Mouse (Mus musculus) embryonic facial prominence, embryonic 12.5 days (tissue): ENCODE results near the gene Dab1. TPM values are rescaled to one million over a fixed set of nuclear protein-coding genes. Genes with fewer than 3 reads are reported as not detected.

Source experiments
- ATAC-seq: fragments of 200-750 bp; cut with Nextera tagmentation; 2 replicates; pipeline ENCODE4 v1.8.0; 2017; ENCODE audit not compliant: insufficient number of reproducible peaks, insufficient read depth, low FRiP score, low TSS enrichment
- H3K27ac ChIP-seq: fragments of 300-500 bp; sonication (generic); 2 replicates; pipeline ENCODE4 v1.5.1; 2016; ENCODE audit warnings: mild to moderate bottlenecking
- H3K27me3 ChIP-seq: fragments of 300-500 bp; sonication (generic); 2 replicates; pipeline ENCODE4 v1.6.1; 2016; ENCODE audit warnings: mild to moderate bottlenecking, moderate library complexity
- H3K36me3 ChIP-seq: fragments of 300-500 bp; sonication (generic); 2 replicates; pipeline ENCODE4 v1.6.1; 2016; ENCODE audit warnings: mild to moderate bottlenecking
- H3K4me1 ChIP-seq: fragments of 300-500 bp; sonication (generic); 2 replicates; pipeline ENCODE4 v1.6.1; 2016
- H3K4me2 ChIP-seq: fragments of 300-500 bp; sonication (generic); replicated peaks from 2 replicates; pipeline ENCODE4 v1.6.1; 2016; ENCODE audit warnings: mild to moderate bottlenecking, moderate library complexity
- H3K4me3 ChIP-seq: fragments of 300-500 bp; sonication (generic); 2 replicates; pipeline ENCODE4 v1.5.1; 2016; ENCODE audit warnings: mild to moderate bottlenecking
- H3K9ac ChIP-seq: fragments of 300-500 bp; sonication (generic); 2 replicates; pipeline ENCODE4 v1.6.1; 2016; ENCODE audit warnings: mild to moderate bottlenecking, moderate library complexity
- H3K9me3 ChIP-seq: fragments of 300-500 bp; sonication (generic); 2 replicates; pipeline ENCODE4 v1.6.1; 2016; ENCODE audit warnings: mild to moderate bottlenecking, moderate library complexity
- WGBS: fragments of 180-500 bp; shearing (Covaris S2); methylation state at CpG from one replicate; pipeline ENCODE4 v1.1.7; 2016; 5-methylcytosine and 5-hydroxymethylcytosine counted together
- polyA plus RNA-seq: library from polyadenylated mRNA; unstranded; fragments of >200 nt; fragmentation: Nextera tagmentation; extraction: Ambion mirVana; gene quantifications from 2 replicates; pipeline ENCODE4 v1.2.1, GENCODE M21; 2016

The Dab1 gene
- polyA plus RNA-seq, 1 experiment from 2014 or later: 23.7 TPM

GRCm38 (mm10) chr4:104121959-104122358 is 502.8 kb downstream of the Dab1 start:
- Histone ChIP-seq H3K9ac (no peak overlapping the region), H3K27ac (no peak overlapping the region), H3K4me1 (no peaks in the 10 kb centered on the region), H3K9me3 (no peaks in the 10 kb centered on the region), H3K27me3 (no peaks in the 10 kb centered on the region), H3K4me3 (no peak overlapping the region), H3K4me2 (no peak overlapping the region), H3K36me3 (no peaks in the 10 kb centered on the region)
- ATAC-seq: no peak
- WGBS: 88% methylated on average over 5 of the region's 5 CpGs

GRCm38 (mm10) chr4:104122364-104122763 is 503.2 kb downstream of the Dab1 start:
- Histone ChIP-seq H3K9me3 (no peaks in the 10 kb centered on the region), H3K4me2 (no peak overlapping the region), H3K4me3 (no peak overlapping the region), H3K4me1 (no peaks in the 10 kb centered on the region), H3K27me3 (no peaks in the 10 kb centered on the region), H3K9ac (no peak overlapping the region), H3K27ac (no peak overlapping the region), H3K36me3 (no peaks in the 10 kb centered on the region)
- 74% methylated on average over 1 of the region's 1 CpGs for WGBS
- ATAC-seq: no peak

GRCm38 (mm10) chr4:104153637-104154036 is 534.5 kb downstream of the Dab1 start:
- H3K36me3 ChIP-seq: no peaks in the 10 kb centered on the region
- H3K27me3 ChIP-seq: no peaks in the 10 kb centered on the region
- no peak overlapping the region for H3K27ac ChIP-seq
- H3K9ac ChIP-seq: no peak overlapping the region
- no peak overlapping the region for H3K4me2 ChIP-seq
- H3K4me1 ChIP-seq: no peaks in the 10 kb centered on the region
- no peak for ATAC-seq
- H3K9me3 ChIP-seq: no peaks in the 10 kb centered on the region
- no peak overlapping the region for H3K4me3 ChIP-seq

GRCm38 (mm10) chr4:104178067-104178466 is 558.9 kb downstream of the Dab1 start:
- H3K9ac ChIP-seq: no peak overlapping the region
- H3K4me2 ChIP-seq: no peak overlapping the region
- ATAC-seq: no peak
- H3K27me3 ChIP-seq: no peaks in the 10 kb centered on the region
- H3K27ac ChIP-seq: no peak overlapping the region
- H3K4me3 ChIP-seq: no peak overlapping the region
- H3K9me3 ChIP-seq: no peaks in the 10 kb centered on the region
- WGBS: 90% methylated on average over 3 of the region's 3 CpGs
- no peaks in the 10 kb centered on the region for H3K4me1 ChIP-seq
- no peaks in the 10 kb centered on the region for H3K36me3 ChIP-seq

- no peak overlapping the region for H3K9ac ChIP-seq
- no peak overlapping the region for H3K27ac ChIP-seq
- ATAC-seq: no peak
- WGBS: 72% methylated on average over 4 of the region's 4 CpGs
- H3K36me3 ChIP-seq: no peaks in the 10 kb centered on the region
- no peaks in the 10 kb centered on the region for H3K27me3 ChIP-seq
- H3K9me3 ChIP-seq: no peaks in the 10 kb centered on the region
- H3K4me3 ChIP-seq: no peak overlapping the region
- no peaks in the 10 kb centered on the region for H3K4me1 ChIP-seq
- no peak overlapping the region for H3K4me2 ChIP-seq
Measured at GRCm38 (mm10) chr4:104186311-104186710, 567.2 kb downstream of the Dab1 start.

- Histone ChIP-seq H3K4me3 (no peak overlapping the region), H3K4me2 (no peak overlapping the region), H3K36me3 (no peaks in the 10 kb centered on the region), H3K9me3 (no peaks in the 10 kb centered on the region), H3K4me1 (no peaks in the 10 kb centered on the region), H3K27ac (no peak overlapping the region), H3K27me3 (no peaks in the 10 kb centered on the region), H3K9ac (no peak overlapping the region)
- ATAC-seq: no peak
- 77% methylated on average over 8 of the region's 8 CpGs for whole genome bisulfite sequencing
Measured at GRCm38 (mm10) chr4:104198635-104199034, 579.5 kb downstream of the Dab1 start.

- Histone ChIP-seq H3K4me3 (no peak overlapping the region), H3K27me3 (no peaks in the 10 kb centered on the region), H3K4me1 (no peaks in the 10 kb centered on the region), H3K9ac (no peak overlapping the region), H3K4me2 (no peak overlapping the region), H3K27ac (no peak overlapping the region), H3K36me3 (no peaks in the 10 kb centered on the region), H3K9me3 (no peaks in the 10 kb centered on the region)
- 76% methylated on average over 5 of the region's 5 CpGs for WGBS
- ATAC-seq: no peak
Measured at GRCm38 (mm10) chr4:104201686-104202085, 582.5 kb downstream of the Dab1 start.

- no peak overlapping the region for H3K9ac ChIP-seq
- H3K9me3 ChIP-seq: no peaks in the 10 kb centered on the region
- H3K4me2 ChIP-seq: no peak overlapping the region
- H3K36me3 ChIP-seq: no peaks in the 10 kb centered on the region
- no peaks in the 10 kb centered on the region for H3K4me1 ChIP-seq
- H3K4me3 ChIP-seq: no peak overlapping the region
- WGBS: 45% methylated on average over 6 of the region's 6 CpGs
- no peak overlapping the region for H3K27ac ChIP-seq
- ATAC-seq: no peak
- no peaks in the 10 kb centered on the region for H3K27me3 ChIP-seq
Measured at GRCm38 (mm10) chr4:104204047-104204446, 584.9 kb downstream of the Dab1 start.

- H3K36me3 ChIP-seq: no peaks in the 10 kb centered on the region
- ATAC-seq: no peak
- no peaks in the 10 kb centered on the region for H3K9me3 ChIP-seq
- H3K4me3 ChIP-seq: no peak overlapping the region
- H3K27me3 ChIP-seq: no peaks in the 10 kb centered on the region
- WGBS: 81% methylated on average over 5 of the region's 5 CpGs
- no peak overlapping the region for H3K27ac ChIP-seq
- no peak overlapping the region for H3K9ac ChIP-seq
- H3K4me2 ChIP-seq: no peak overlapping the region
- H3K4me1 ChIP-seq: no peaks in the 10 kb centered on the region
Measured at GRCm38 (mm10) chr4:104206639-104207038, 587.5 kb downstream of the Dab1 start.

- WGBS: 28% methylated on average over 2 of the region's 2 CpGs
- Histone ChIP-seq H3K27ac (no peak overlapping the region), H3K4me3 (no peak overlapping the region), H3K36me3 (no peaks in the 10 kb centered on the region), H3K9me3 (no peaks in the 10 kb centered on the region), H3K27me3 (no peaks in the 10 kb centered on the region), H3K9ac (no peak overlapping the region), H3K4me1 (no peaks in the 10 kb centered on the region), H3K4me2 (no peak overlapping the region)
- no peak for ATAC-seq
Measured at GRCm38 (mm10) chr4:104209081-104209480, 589.9 kb downstream of the Dab1 start.

- H3K4me3 ChIP-seq: no peak overlapping the region
- no peak for ATAC-seq
- no peaks in the 10 kb centered on the region for H3K4me1 ChIP-seq
- no peak overlapping the region for H3K4me2 ChIP-seq
- no peak overlapping the region for H3K27ac ChIP-seq
- H3K9me3 ChIP-seq: no peaks in the 10 kb centered on the region
- H3K27me3 ChIP-seq: no peaks in the 10 kb centered on the region
- no peak overlapping the region for H3K9ac ChIP-seq
- H3K36me3 ChIP-seq: no peaks in the 10 kb centered on the region
- 78% methylated on average over 1 of the region's 1 CpGs for WGBS
Measured at GRCm38 (mm10) chr4:104210796-104211195, 591.6 kb downstream of the Dab1 start.

GRCm38 (mm10) chr4:104211531-104212455 is 592.6 kb downstream of the Dab1 start:
- Histone ChIP-seq H3K4me2 (no peak overlapping the region), H3K27me3 (no peaks in the 10 kb centered on the region), H3K27ac (no peak overlapping the region), H3K9me3 (no peaks in the 10 kb centered on the region), H3K9ac (no peak overlapping the region), H3K4me1 (no peaks in the 10 kb centered on the region), H3K4me3 (no peak overlapping the region), H3K36me3 (no peaks in the 10 kb centered on the region)
- 68% methylated on average over 9 of the region's 9 CpGs for WGBS
- ATAC-seq: no peak
